Mouse (Mus musculus) midbrain, embryonic 15.5 days (tissue): Measurements from ENCODE around the gene Chchd6. TPM values are rescaled to one million over a fixed set of nuclear protein-coding genes. Genes with fewer than 3 reads are reported as not detected.

Source experiments
- ATAC-seq: fragments of 200-750 bp; cut with Nextera tagmentation; replicated peaks from 2 replicates; pipeline ENCODE4 v1.8.0; 2017; ENCODE audit warnings: moderate TSS enrichment
- H3K27ac ChIP-seq: fragments of 300-500 bp; sonication (generic); 2 replicates; pipeline ENCODE4 v1.5.1; 2015; ENCODE audit warnings: mild to moderate bottlenecking, inconsistent platforms
- H3K27me3 ChIP-seq: fragments of 300-500 bp; sonication (generic); replicated peaks from 2 replicates; pipeline ENCODE4 v1.6.1; 2015; ENCODE audit warnings: inconsistent platforms
- H3K36me3 ChIP-seq: fragments of 300-500 bp; sonication (generic); replicated peaks from 2 replicates; pipeline ENCODE4 v1.6.1; 2015; ENCODE audit warnings: inconsistent platforms
- H3K4me1 ChIP-seq: fragments of 300-500 bp; sonication (generic); 2 replicates; pipeline ENCODE4 v1.6.1; 2015; ENCODE audit warnings: inconsistent platforms
- H3K4me2 ChIP-seq: fragments of 300-500 bp; sonication (generic); 2 replicates; pipeline ENCODE4 v1.6.1; 2015; ENCODE audit warnings: inconsistent platforms, mild to moderate bottlenecking, moderate library complexity
- H3K4me3 ChIP-seq: fragments of 300-500 bp; sonication (generic); 2 replicates; pipeline ENCODE4 v1.5.1; 2015; ENCODE audit warnings: mild to moderate bottlenecking, inconsistent platforms
- H3K9ac ChIP-seq: fragments of 300-500 bp; sonication (generic); 2 replicates; pipeline ENCODE4 v1.6.1; 2015; ENCODE audit warnings: mild to moderate bottlenecking, inconsistent platforms
- H3K9me3 ChIP-seq: fragments of 300-500 bp; sonication (generic); 2 replicates; pipeline ENCODE4 v1.6.1; 2016; ENCODE audit warnings: inconsistent platforms
- WGBS: fragments of 180-500 bp; shearing (Covaris S2); methylation state at CpG from one replicate; pipeline ENCODE4 v1.1.7; 2015; ENCODE audit warnings: mixed read lengths; 5-methylcytosine and 5-hydroxymethylcytosine counted together
- polyA plus RNA-seq: library from polyadenylated mRNA; unstranded; fragments of >200 nt; fragmentation: Nextera tagmentation; extraction: Ambion mirVana; gene quantifications from 2 replicates; pipeline ENCODE4 v1.2.1, GENCODE M21; 2015

Gene Chchd6
- polyA plus RNA-seq, 1 experiment from 2014 or later = 173 TPM

- Histone ChIP-seq H3K9ac (no peak overlapping the region), H3K36me3 (no peaks in the 10 kb centered on the region), H3K9me3 (no peaks in the 10 kb centered on the region), H3K4me2 (no peak overlapping the region), H3K27ac (no peak overlapping the region), H3K4me1 (no peaks in the 10 kb centered on the region), H3K27me3 (no peaks in the 10 kb centered on the region), H3K4me3 (no peak overlapping the region)
- 19% methylated on average over 3 of the region's 3 CpGs for WGBS
- ATAC-seq = no peak
Observed at GRCm38 (mm10) chr6:89380751-89381150, 214.7 kb downstream of the Chchd6 start.

GRCm38 (mm10) chr6:89378264-89378663, 217.2 kb downstream of the Chchd6 start:
- no peak overlapping the region for H3K9ac ChIP-seq
- ATAC-seq = no peak
- no peak overlapping the region for H3K27ac ChIP-seq
- no peaks in the 10 kb centered on the region for H3K36me3 ChIP-seq
- 66% methylated on average over 2 of the region's 2 CpGs for WGBS
- H3K4me1 ChIP-seq = no peaks in the 10 kb centered on the region
- H3K4me3 ChIP-seq = no peak overlapping the region
- no peaks in the 10 kb centered on the region for H3K27me3 ChIP-seq
- no peak overlapping the region for H3K4me2 ChIP-seq
- H3K9me3 ChIP-seq = no peaks in the 10 kb centered on the region

- H3K36me3 ChIP-seq = no peaks in the 10 kb centered on the region
- no peaks in the 10 kb centered on the region for H3K9me3 ChIP-seq
- H3K4me2 ChIP-seq = no peak overlapping the region
- no peak for ATAC-seq
- no peak overlapping the region for H3K9ac ChIP-seq
- no peak overlapping the region for H3K4me3 ChIP-seq
- H3K4me1 ChIP-seq = no peaks in the 10 kb centered on the region
- no peaks in the 10 kb centered on the region for H3K27me3 ChIP-seq
- no peak overlapping the region for H3K27ac ChIP-seq
Observed at GRCm38 (mm10) chr6:89368812-89369211, 226.6 kb downstream of the Chchd6 start.

- no peaks in the 10 kb centered on the region for H3K36me3 ChIP-seq
- ATAC-seq = no peak
- 73% methylated on average over 3 of the region's 3 CpGs for WGBS
Observed at GRCm38 (mm10) chr6:89364342-89364741, 231.1 kb downstream of the Chchd6 start.

GRCm38 (mm10) chr6:89363107-89363451, 232.4 kb downstream of the Chchd6 start:
- Histone ChIP-seq H3K4me2 (peak overlapping the region; percentile 98), H3K4me1 (peaks cover 41% of the 10 kb centered on the region), H3K27ac (peak overlapping the region; percentile 75), H3K9me3 (no peaks in the 10 kb centered on the region), H3K27me3 (no peaks in the 10 kb centered on the region), H3K9ac (peak overlapping the region; percentile 73), H3K36me3 (no peaks in the 10 kb centered on the region), H3K4me3 (peak overlapping the region; percentile 70)
- WGBS = 2% methylated on average over 16 of the region's 16 CpGs
- peak; percentile 41 for ATAC-seq

More at GRCm38 (mm10) chr6:89364342-89364741, 231.1 kb downstream of the Chchd6 start:
- Histone ChIP-seq H3K4me3 (no peak overlapping the region), H3K27ac (no peak overlapping the region), H3K27me3 (no peaks in the 10 kb centered on the region), H3K4me2 (no peak overlapping the region), H3K9me3 (no peaks in the 10 kb centered on the region), H3K4me1 (peaks cover 29% of the 10 kb centered on the region), H3K9ac (no peak overlapping the region)

- H3K9ac ChIP-seq = peak within 1 kb of the TSS; percentile 94
- H3K27ac ChIP-seq = peak within 1 kb of the TSS; percentile 90
- ATAC-seq = peak; percentile 83
- under 1% methylated on average over 82 of the region's 110 CpGs for WGBS
- no peaks in the 10 kb centered on the region for H3K9me3 ChIP-seq
- no peaks in the 10 kb centered on the region for H3K27me3 ChIP-seq
- peaks cover 46% of the 10 kb centered on the region for H3K4me1 ChIP-seq
- peak within 1 kb of the TSS; percentile 70 for H3K4me3 ChIP-seq
- H3K4me2 ChIP-seq = peak within 1 kb of the TSS; percentile 98
- no peaks in the 10 kb centered on the region for H3K36me3 ChIP-seq
Observed at GRCm38 (mm10) chr6:89362281-89363106, 233.0 kb downstream of the Chchd6 start, which contains the start of gene Plxna1. Gene Plxna1, minus strand, starts transcription at chr6:89362620.

- H3K4me2 ChIP-seq = peak overlapping the region; percentile 98
- peak overlapping the region; percentile 70 for H3K4me3 ChIP-seq
- H3K27me3 ChIP-seq = no peaks in the 10 kb centered on the region
- peak overlapping the region; percentile 94 for H3K9ac ChIP-seq
- ATAC-seq = peak; percentile 28
- H3K36me3 ChIP-seq = no peaks in the 10 kb centered on the region
- WGBS = 2% methylated on average over 73 of the region's 80 CpGs
- H3K9me3 ChIP-seq = no peaks in the 10 kb centered on the region
- peak overlapping the region; percentile 90 for H3K27ac ChIP-seq
- peaks cover 54% of the 10 kb centered on the region for H3K4me1 ChIP-seq
Observed at GRCm38 (mm10) chr6:89361418-89362280, 233.8 kb downstream of the Chchd6 start.

GRCm38 (mm10) chr6:89360709-89361417, 234.6 kb downstream of the Chchd6 start:
- Histone ChIP-seq H3K4me3 (peak overlapping the region; percentile 70), H3K27me3 (no peaks in the 10 kb centered on the region), H3K4me1 (peaks cover 61% of the 10 kb centered on the region), H3K36me3 (no peaks in the 10 kb centered on the region), H3K9ac (peak overlapping the region; percentile 94), H3K4me2 (peak overlapping the region; percentile 98), H3K9me3 (no peaks in the 10 kb centered on the region), H3K27ac (peak overlapping the region; percentile 90)
- peak; percentile 3 for ATAC-seq
- WGBS = 31% methylated on average over 8 of the region's 8 CpGs

GRCm38 (mm10) chr6:89359771-89360708, 235.4 kb downstream of the Chchd6 start:
- no peaks in the 10 kb centered on the region for H3K27me3 ChIP-seq
- no peaks in the 10 kb centered on the region for H3K36me3 ChIP-seq
- H3K4me2 ChIP-seq = peak overlapping the region; percentile 98
- ATAC-seq = no peak
- peaks cover 70% of the 10 kb centered on the region for H3K4me1 ChIP-seq
- H3K4me3 ChIP-seq = peak overlapping the region; percentile 70
- no peaks in the 10 kb centered on the region for H3K9me3 ChIP-seq
- peak overlapping the region; percentile 90 for H3K27ac ChIP-seq
- peak overlapping the region; percentile 94 for H3K9ac ChIP-seq
- WGBS = 38% methylated on average over 20 of the region's 20 CpGs

- no peak for ATAC-seq
- 86% methylated on average over 3 of the region's 3 CpGs for WGBS
Observed at GRCm38 (mm10) chr6:89359192-89359591, 236.3 kb downstream of the Chchd6 start.

GRCm38 (mm10) chr6:89355661-89356060, 239.8 kb downstream of the Chchd6 start:
- 0 out of 2 replicates have a peak overlapping the region, but pooled peaks have one; percentile 12 for H3K9ac ChIP-seq
- peaks cover 4% of the 10 kb centered on the region; the same call in 1 of the 2 replicates for H3K36me3 ChIP-seq
- H3K27me3 ChIP-seq = no peaks in the 10 kb centered on the region
- peaks cover 98% of the 10 kb centered on the region for H3K4me1 ChIP-seq
- H3K4me2 ChIP-seq = peak overlapping the region; percentile 29
- ATAC-seq = no peak
- H3K27ac ChIP-seq = no peak overlapping the region
- WGBS = 26% methylated on average over 7 of the region's 7 CpGs
- 0 out of 2 replicates have a peak overlapping the region, but pooled peaks have one; percentile 1 for H3K4me3 ChIP-seq
- no peaks in the 10 kb centered on the region for H3K9me3 ChIP-seq

More at GRCm38 (mm10) chr6:89359192-89359591, 236.3 kb downstream of the Chchd6 start:
- Histone ChIP-seq H3K36me3 (0 out of 2 replicates have a peak, but pooled peaks cover 4% of the 10 kb centered on the region), H3K9me3 (no peaks in the 10 kb centered on the region), H3K27me3 (no peaks in the 10 kb centered on the region), H3K4me1 (peaks cover 78% of the 10 kb centered on the region), H3K9ac (peak overlapping the region; percentile 94), H3K4me3 (peak overlapping the region; percentile 70), H3K4me2 (peak overlapping the region; percentile 98), H3K27ac (peak overlapping the region; percentile 90; the same call in 1 of the 2 replicates)
